Mouse (Mus musculus) liver, embryonic 15.5 days (tissue): ENCODE results near the gene Rplp2. TPM values are rescaled to one million over a fixed set of nuclear protein-coding genes. Genes with fewer than 3 reads are reported as not detected.
A peak's percentile ranks its signal among the peaks of the same experiment; 100 is the strongest.

Experiments used
- ATAC-seq: fragments of 200-750 bp; cut with Nextera tagmentation; 2 replicates; pipeline ENCODE4 v1.8.0; 2017; ENCODE audit warnings: moderate number of reproducible peaks, mild to moderate bottlenecking, moderate library complexity; ENCODE audit not compliant: insufficient read depth
- H3K27ac ChIP-seq: fragments of 300-500 bp; sonication (generic); replicated peaks from 2 replicates; pipeline ENCODE4 v1.5.1; 2015; ENCODE audit warnings: mild to moderate bottlenecking, inconsistent platforms
- H3K27me3 ChIP-seq: fragments of 300-500 bp; sonication (generic); 2 replicates; pipeline ENCODE4 v1.6.1; 2015; ENCODE audit warnings: mild to moderate bottlenecking, inconsistent platforms
- H3K36me3 ChIP-seq: fragments of 300-500 bp; sonication (generic); replicated peaks from 2 replicates; pipeline ENCODE4 v1.6.1; 2015; ENCODE audit warnings: moderate library complexity, mild to moderate bottlenecking, inconsistent platforms
- H3K4me1 ChIP-seq: fragments of 300-500 bp; sonication (generic); replicated peaks from 2 replicates; pipeline ENCODE4 v1.6.1; 2015; ENCODE audit warnings: inconsistent platforms
- H3K4me2 ChIP-seq: fragments of 300-500 bp; sonication (generic); 2 replicates; pipeline ENCODE4 v1.6.1; 2015; ENCODE audit warnings: moderate library complexity, mild to moderate bottlenecking, inconsistent platforms
- H3K4me3 ChIP-seq: fragments of 300-500 bp; sonication (generic); replicated peaks from 2 replicates; pipeline ENCODE4 v1.5.1; 2015; ENCODE audit warnings: mild to moderate bottlenecking, inconsistent platforms
- H3K9ac ChIP-seq: fragments of 300-500 bp; sonication (generic); 2 replicates; pipeline ENCODE4 v1.6.1; 2015; ENCODE audit warnings: moderate library complexity, mild to moderate bottlenecking, inconsistent platforms
- H3K9me3 ChIP-seq: fragments of 300-500 bp; sonication (generic); replicated peaks from 2 replicates; pipeline ENCODE4 v1.6.1; 2016; ENCODE audit warnings: inconsistent platforms
- WGBS: fragments of 180-500 bp; shearing (Covaris S2); methylation state at CpG from one replicate; pipeline ENCODE4 v1.1.7; 2015; ENCODE audit warnings: mixed read lengths; ENCODE audit not compliant: insufficient replicate concordance; 5-methylcytosine and 5-hydroxymethylcytosine counted together
- polyA plus RNA-seq: library from polyadenylated mRNA; unstranded; fragments of >200 nt; fragmentation: Nextera tagmentation; extraction: Ambion mirVana; gene quantifications from 2 replicates; pipeline ENCODE4 v1.2.1, GENCODE M21; 2015

The Rplp2 gene
- polyA plus RNA-seq, 1 experiment from 2014 or later = 741 TPM

DNA sequence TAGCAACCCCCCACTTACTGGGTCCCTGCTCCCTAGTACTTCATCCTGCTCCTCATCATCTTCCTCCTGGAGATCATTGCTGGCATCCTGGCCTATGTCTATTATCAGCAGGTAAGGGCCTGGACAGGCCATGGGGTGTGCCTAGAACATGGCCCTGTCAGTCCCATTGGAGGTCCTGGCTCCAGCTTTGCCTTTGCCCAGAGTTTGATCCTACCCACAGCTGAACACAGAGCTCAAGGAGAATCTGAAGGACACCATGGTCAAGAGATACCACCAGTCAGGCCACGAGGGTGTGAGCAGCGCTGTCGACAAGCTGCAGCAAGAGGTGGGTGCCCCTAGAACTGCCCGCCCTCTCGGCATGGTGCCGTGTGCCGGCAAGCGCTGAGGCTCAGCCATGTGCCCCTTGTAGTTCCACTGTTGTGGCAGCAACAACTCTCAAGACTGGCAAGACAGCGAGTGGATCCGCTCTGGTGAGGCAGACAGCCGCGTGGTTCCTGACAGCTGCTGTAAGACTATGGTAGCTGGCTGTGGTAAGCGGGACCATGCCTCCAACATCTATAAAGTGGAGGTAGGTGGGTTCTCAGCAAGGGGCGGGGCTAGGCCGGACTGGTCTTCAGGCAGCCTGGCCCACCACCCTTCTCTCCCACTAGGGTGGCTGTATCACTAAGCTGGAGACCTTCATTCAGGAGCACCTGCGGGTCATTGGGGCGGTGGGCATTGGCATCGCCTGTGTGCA lies 22.9 kb downstream of the Rplp2 start:
- no peak overlapping the region for H3K9ac ChIP-seq
- H3K27ac ChIP-seq = peak overlapping the region; percentile 81; the same call in 1 of the 2 replicates
- no peak overlapping the region for H3K4me2 ChIP-seq
- ATAC-seq = no peak
- peaks cover 41% of the 10 kb centered on the region for H3K36me3 ChIP-seq
- H3K27me3 ChIP-seq = peaks cover 20% of the 10 kb centered on the region
- 84% methylated on average over 18 of the region's 18 CpGs for WGBS
- peaks cover 75% of the 10 kb centered on the region for H3K4me1 ChIP-seq
- no peak overlapping the region for H3K4me3 ChIP-seq
- no peaks in the 10 kb centered on the region for H3K9me3 ChIP-seq

DNA sequence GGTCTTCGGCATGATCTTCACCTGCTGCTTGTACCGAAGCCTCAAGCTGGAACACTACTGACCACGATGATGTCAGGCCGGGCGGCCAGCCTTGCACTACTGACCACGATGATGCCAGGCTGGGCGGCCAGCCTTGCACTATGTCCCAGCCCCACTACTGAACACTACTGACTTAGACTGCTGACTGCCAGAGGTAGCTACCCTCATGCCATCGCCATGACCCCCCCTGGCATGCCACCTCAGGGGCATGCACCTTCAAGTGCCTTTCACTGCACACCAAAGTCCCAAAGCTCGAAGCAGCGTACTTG lies 23.4 kb downstream of the Rplp2 start:
- no peak for ATAC-seq
- Histone ChIP-seq H3K4me2 (no peak overlapping the region), H3K9ac (no peak overlapping the region), H3K4me1 (peaks cover 73% of the 10 kb centered on the region), H3K27me3 (peaks cover 15% of the 10 kb centered on the region), H3K9me3 (no peaks in the 10 kb centered on the region), H3K4me3 (no peak overlapping the region), H3K27ac (no peak overlapping the region), H3K36me3 (peaks cover 41% of the 10 kb centered on the region)
- WGBS = 82% methylated on average over 10 of the region's 10 CpGs

DNA sequence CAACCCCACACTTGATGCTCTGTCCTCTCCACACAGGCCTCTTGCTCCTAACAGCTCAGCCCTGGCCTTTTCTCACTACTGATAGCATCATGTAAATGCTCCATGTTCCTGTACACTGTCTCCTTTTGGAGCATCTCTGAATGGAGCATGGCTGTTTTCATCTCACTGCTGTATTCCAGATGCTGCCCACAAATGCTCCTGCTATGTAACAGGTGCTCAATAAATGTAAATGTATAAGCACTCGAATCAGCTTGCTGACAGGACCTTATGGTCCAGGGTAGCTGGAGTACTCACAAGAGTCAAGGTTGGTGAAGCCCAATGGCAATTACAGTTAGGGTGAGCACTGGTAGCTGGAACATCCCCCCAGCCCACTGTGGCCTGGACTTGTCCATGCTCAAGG lies 24.1 kb downstream of the Rplp2 start:
- no peak overlapping the region for H3K27ac ChIP-seq

DNA sequence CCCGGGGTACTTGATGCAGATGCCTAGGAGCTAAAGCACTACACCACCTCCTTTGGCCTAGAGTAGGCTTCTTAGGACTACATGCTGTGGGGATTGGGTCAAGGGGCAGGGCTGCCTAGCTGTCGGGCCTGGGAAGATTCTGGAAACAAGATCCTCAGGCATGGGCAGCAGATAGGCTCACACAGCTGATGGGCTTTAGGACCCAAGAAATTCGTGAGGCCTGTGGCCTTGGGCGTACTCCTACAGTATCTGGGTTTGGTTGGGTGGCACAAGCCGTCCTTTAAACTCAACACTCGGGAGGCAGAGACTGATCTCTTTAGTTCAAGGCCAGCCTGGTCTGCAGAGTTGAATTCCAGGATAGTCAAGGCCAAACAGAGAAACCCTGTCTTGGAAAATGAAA lies 25.1 kb downstream of the Rplp2 start:
- Histone ChIP-seq H3K4me2 (no peak overlapping the region), H3K4me1 (peaks cover 75% of the 10 kb centered on the region), H3K4me3 (no peak overlapping the region), H3K9ac (no peak overlapping the region), H3K36me3 (peaks cover 41% of the 10 kb centered on the region), H3K9me3 (no peaks in the 10 kb centered on the region), H3K27ac (no peak overlapping the region), H3K27me3 (no peaks in the 10 kb centered on the region)
- ATAC-seq = no peak
- 63% methylated on average over 6 of the region's 6 CpGs for WGBS

More for the DNA sequence above, 24.1 kb downstream of the Rplp2 start:
- WGBS = 76% methylated on average over 1 of the region's 1 CpGs
- Histone ChIP-seq H3K36me3 (peaks cover 41% of the 10 kb centered on the region), H3K27me3 (peaks cover 8% of the 10 kb centered on the region), H3K9ac (no peak overlapping the region), H3K4me1 (peaks cover 74% of the 10 kb centered on the region), H3K4me3 (no peak overlapping the region), H3K4me2 (no peak overlapping the region), H3K9me3 (no peaks in the 10 kb centered on the region)
- no peak for ATAC-seq

DNA sequence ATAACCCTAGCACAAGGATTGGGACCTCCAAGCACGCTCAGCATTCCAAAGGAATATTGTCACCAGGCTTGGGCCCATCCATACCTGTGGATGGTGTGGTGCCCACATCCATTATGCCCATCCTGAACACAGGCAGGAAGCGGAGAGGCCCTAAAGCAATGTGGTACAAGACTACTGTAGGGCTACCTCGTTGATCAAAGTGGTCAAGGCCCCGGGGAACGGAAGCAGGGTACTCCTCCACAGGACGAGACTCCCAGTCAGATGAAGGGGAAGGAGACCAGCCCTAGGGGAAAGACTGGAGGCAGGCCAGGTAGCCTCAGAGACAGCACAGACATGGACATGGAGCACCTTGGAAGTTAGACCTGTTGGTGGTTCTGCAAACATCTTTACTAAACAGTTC lies 25.6 kb downstream of the Rplp2 start:
- Histone ChIP-seq H3K4me3 (no peak overlapping the region), H3K4me1 (peaks cover 75% of the 10 kb centered on the region), H3K27me3 (no peaks in the 10 kb centered on the region), H3K4me2 (no peak overlapping the region), H3K9me3 (no peaks in the 10 kb centered on the region), H3K9ac (no peak overlapping the region), H3K27ac (no peak overlapping the region), H3K36me3 (peaks cover 41% of the 10 kb centered on the region)
- WGBS = 75% methylated on average over 6 of the region's 6 CpGs
- ATAC-seq = no peak

DNA sequence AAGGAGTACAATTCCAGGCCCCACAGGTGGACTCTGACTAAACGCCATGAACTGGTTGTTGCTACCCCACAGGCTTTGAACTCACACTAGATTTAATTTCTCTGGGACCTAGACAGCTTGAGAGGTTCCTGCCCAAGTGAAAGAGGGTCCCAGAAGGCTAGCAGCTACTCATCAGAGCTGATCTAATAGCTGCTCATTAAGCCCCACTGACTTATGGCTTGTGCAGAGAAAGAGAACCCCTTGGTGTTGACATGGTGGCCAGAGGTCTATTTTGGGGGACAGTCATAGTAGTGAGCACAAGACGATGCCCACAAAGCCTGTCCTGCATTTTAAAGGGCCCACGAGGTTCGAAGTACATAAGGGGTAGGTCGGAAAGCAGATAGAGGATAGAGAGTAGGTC lies 27.0 kb downstream of the Rplp2 start:
- H3K9ac ChIP-seq = peak overlapping the region; percentile 81
- no peaks in the 10 kb centered on the region for H3K9me3 ChIP-seq
- H3K27me3 ChIP-seq = no peaks in the 10 kb centered on the region
- H3K4me3 ChIP-seq = peak overlapping the region; percentile 74
- 6% methylated on average over 5 of the region's 5 CpGs for WGBS
- ATAC-seq = no peak
- H3K27ac ChIP-seq = peak overlapping the region; percentile 91; the same call in 1 of the 2 replicates
- H3K4me1 ChIP-seq = peaks cover 70% of the 10 kb centered on the region
- H3K36me3 ChIP-seq = peaks cover 40% of the 10 kb centered on the region
- H3K4me2 ChIP-seq = peak overlapping the region; percentile 99

DNA sequence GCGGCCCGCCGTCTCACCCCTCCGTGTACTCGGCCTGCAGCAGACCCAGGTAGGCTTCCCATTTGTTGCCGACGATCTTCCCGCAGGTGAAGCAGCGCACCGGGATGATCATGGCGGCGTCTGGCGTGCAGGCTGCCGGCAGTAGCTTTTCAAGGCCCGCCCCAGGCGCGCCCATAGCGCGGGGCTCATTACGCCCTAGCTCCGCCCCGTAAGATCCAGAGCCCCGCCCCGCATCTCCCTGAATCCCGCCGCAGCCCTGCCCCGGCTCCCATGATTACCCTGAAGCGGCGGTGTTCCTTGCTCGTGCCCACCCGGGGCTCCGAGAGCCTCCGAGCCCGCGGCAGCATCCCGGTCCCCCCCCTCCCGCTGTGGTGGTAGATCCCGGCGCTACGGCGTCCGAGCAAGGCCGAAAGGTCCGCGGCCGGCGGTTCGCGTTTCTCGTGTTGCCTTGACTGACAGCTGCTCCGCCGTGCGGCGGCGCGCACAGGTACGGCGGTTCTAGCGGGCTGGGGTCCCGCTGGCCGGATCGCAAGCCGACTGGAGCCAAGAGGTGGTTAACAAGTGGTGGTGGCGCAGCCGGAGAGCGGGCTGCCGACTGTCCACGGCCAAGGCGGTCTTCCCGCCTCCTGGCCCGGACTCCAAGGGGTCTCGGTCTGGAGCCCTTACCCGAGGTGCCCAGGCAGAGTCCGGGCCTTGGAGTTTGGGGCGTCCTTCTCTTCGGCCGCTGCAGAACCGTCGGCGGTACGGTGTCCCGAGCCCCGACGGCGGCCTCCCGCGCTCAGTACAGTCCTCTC lies 28.0 kb downstream of the Rplp2 start, which contains the start of the genes Polr2l and Tspan4:
TSS of gene Polr2l (minus strand) at position 122 of the 794 bp plus-strand sequence.
TSS of gene Tspan4 (plus strand) at position 230 of the 794 bp plus-strand sequence.
- H3K9ac ChIP-seq = peak within 1 kb of the TSS; percentile 81
- H3K36me3 ChIP-seq = peaks cover 30% of the 10 kb centered on the region
- H3K4me1 ChIP-seq = peaks cover 61% of the 10 kb centered on the region
- WGBS = under 1% methylated on average over 87 of the region's 87 CpGs
- H3K27me3 ChIP-seq = no peaks in the 10 kb centered on the region
- ATAC-seq = peak; percentile 75
- peak within 1 kb of the TSS; percentile 99 for H3K4me2 ChIP-seq
- peak within 1 kb of the TSS; percentile 91 for H3K27ac ChIP-seq
- H3K4me3 ChIP-seq = peak within 1 kb of the TSS; percentile 74
- H3K9me3 ChIP-seq = no peaks in the 10 kb centered on the region

DNA sequence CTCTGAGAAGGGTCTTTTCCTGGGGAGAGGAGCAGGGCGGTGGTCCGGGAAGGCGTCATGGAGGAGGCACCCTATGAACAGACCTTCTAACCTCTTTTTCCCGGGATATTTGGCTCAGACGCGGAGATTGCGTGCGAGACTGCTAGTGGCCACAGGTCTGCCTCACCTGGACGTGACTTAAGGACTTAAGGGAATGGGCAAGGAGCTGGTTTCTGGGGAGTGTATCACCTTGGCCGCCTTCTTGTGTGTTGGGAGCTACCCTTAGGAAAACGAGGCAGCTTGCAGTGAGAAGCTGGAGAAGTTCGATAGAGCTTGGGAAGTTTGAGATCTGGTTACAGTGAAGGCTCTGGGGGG lies 28.6 kb downstream of the Rplp2 start:
- peak overlapping the region; percentile 91 for H3K27ac ChIP-seq
- peak overlapping the region; percentile 99 for H3K4me2 ChIP-seq
- no peaks in the 10 kb centered on the region for H3K9me3 ChIP-seq
- peaks cover 24% of the 10 kb centered on the region for H3K36me3 ChIP-seq
- H3K9ac ChIP-seq = peak overlapping the region; percentile 81
- ATAC-seq = no peak
- peaks cover 5% of the 10 kb centered on the region for H3K27me3 ChIP-seq
- under 1% methylated on average over 12 of the region's 12 CpGs for WGBS
- H3K4me1 ChIP-seq = peaks cover 63% of the 10 kb centered on the region
- H3K4me3 ChIP-seq = peak overlapping the region; percentile 74

DNA sequence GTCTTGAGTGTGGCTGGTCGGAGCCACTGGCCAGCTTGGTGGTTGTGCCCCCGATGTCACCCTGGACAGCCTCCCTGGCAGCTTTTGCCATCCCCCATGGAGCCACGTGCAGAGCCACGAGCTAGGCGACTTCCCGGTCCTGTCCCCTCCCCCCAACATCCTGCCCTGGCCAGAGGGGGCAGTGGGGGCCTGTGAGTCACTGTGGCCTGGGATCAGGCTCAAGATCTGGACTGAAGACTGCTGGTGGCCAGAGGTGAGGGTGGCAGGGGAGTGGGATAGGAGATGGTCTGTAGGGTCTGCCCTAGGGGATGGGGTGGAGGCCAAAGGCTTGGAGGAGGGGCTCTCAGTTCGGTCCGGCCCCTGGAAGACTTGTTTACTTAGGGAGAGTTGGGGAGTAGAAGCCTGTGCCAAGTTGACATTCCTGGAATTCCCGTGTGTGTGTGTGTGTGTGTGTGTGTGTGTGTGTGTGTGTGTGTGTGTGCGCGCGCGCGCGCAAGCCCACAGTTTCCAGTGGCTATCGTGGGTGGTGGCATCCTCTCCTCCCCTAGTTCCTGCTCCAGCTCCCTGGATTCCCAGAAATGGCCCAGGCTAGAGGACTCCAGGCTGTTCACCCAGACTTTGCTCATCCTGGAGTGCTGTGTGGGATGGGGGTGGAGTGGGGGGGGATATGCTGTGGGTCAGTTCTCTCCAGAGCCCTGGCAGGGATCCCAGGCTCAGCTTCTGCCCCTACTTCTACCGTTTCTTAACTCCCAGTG lies 29.2 kb downstream of the Rplp2 start:
- H3K4me1 ChIP-seq = peaks cover 70% of the 10 kb centered on the region
- ATAC-seq = peak; percentile 43
- H3K27ac ChIP-seq = peak overlapping the region; percentile 91
- H3K9me3 ChIP-seq = no peaks in the 10 kb centered on the region
- H3K4me3 ChIP-seq = peak overlapping the region; percentile 74
- peaks cover 12% of the 10 kb centered on the region for H3K27me3 ChIP-seq
- H3K9ac ChIP-seq = peak overlapping the region; percentile 81
- under 1% methylated on average over 17 of the region's 17 CpGs for WGBS
- H3K4me2 ChIP-seq = peak overlapping the region; percentile 99
- H3K36me3 ChIP-seq = peaks cover 18% of the 10 kb centered on the region

DNA sequence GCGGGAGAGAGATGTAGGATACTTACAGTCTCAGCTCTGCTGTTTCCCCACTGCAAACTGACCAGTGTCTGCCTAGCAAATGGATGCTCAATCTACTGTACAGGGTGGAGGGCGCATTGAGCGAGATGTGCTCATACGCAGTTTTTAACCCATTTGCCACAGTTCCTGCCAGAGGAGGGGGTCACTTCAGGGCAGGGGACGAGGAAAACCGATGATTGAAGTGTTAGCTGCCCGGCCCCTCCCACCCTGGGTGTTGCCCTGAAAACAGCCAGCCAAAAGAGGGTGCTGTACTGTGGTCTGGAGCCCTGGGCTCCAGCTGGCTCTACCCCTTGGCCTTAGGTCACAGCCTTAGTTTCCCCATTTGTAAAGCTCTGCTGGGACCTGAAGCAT lies 29.8 kb downstream of the Rplp2 start:
- Histone ChIP-seq H3K4me2 (peak overlapping the region; percentile 99), H3K36me3 (peaks cover 13% of the 10 kb centered on the region), H3K27ac (peak overlapping the region; percentile 91), H3K9me3 (no peaks in the 10 kb centered on the region), H3K4me3 (peak overlapping the region; percentile 74), H3K4me1 (peaks cover 75% of the 10 kb centered on the region), H3K9ac (no peak overlapping the region), H3K27me3 (peaks cover 17% of the 10 kb centered on the region)
- peak; percentile 6; the same call in 1 of the 2 replicates for ATAC-seq
- WGBS = 3% methylated on average over 7 of the region's 7 CpGs
